Mouse (Mus musculus) hindbrain, embryonic 14.5 days (tissue): ENCODE results near the gene 6430550D23Rik. TPM values are rescaled to one million over a fixed set of nuclear protein-coding genes. Genes with fewer than 3 reads are reported as not detected.

Experiments
- ATAC-seq: fragments of 200-750 bp; cut with Nextera tagmentation; 2 replicates; pipeline ENCODE4 v1.8.0; 2017; ENCODE audit warnings: moderate number of reproducible peaks, mild to moderate bottlenecking, moderate TSS enrichment, moderate library complexity; ENCODE audit not compliant: low FRiP score
- DNase-seq: peaks from one replicate; pipeline ENCODE4 v3.0.0-alpha.2; 2015; ENCODE audit warnings: low spot score
- H3K27ac ChIP-seq: fragments of 300-500 bp; sonication (generic); 2 replicates; pipeline ENCODE4 v1.5.1; 2014; ENCODE audit warnings: mild to moderate bottlenecking, moderate library complexity
- H3K27me3 ChIP-seq: fragments of 300-500 bp; sonication (generic); 2 replicates; pipeline ENCODE4 v1.6.1; 2014; ENCODE audit warnings: mild to moderate bottlenecking, low read length, mixed read lengths; ENCODE audit not compliant: control insufficient read depth, insufficient read depth
- H3K36me3 ChIP-seq: fragments of 300-500 bp; sonication (generic); replicated peaks from 2 replicates; pipeline ENCODE4 v1.6.1; 2014; ENCODE audit not compliant: control insufficient read depth, insufficient read depth
- H3K4me1 ChIP-seq: fragments of 300-500 bp; sonication (generic); replicated peaks from 2 replicates; pipeline ENCODE4 v1.6.1; 2014; ENCODE audit warnings: antibody characterized with exemption, low read length, mixed read lengths; ENCODE audit not compliant: control insufficient read depth, insufficient read depth
- H3K4me2 ChIP-seq: fragments of 300-500 bp; sonication (generic); replicated peaks from 2 replicates; pipeline ENCODE4 v1.6.1; 2014; ENCODE audit warnings: mild to moderate bottlenecking, moderate library complexity
- H3K4me3 ChIP-seq: fragments of 300-500 bp; sonication (generic); replicated peaks from 2 replicates; pipeline ENCODE4 v1.5.1; 2014; ENCODE audit warnings: mild to moderate bottlenecking, low read length
- H3K9ac ChIP-seq: fragments of 300-500 bp; sonication (generic); 2 replicates; pipeline ENCODE4 v1.6.1; 2014
- H3K9me3 ChIP-seq: fragments of 300-500 bp; sonication (generic); 2 replicates; pipeline ENCODE4 v1.6.1; 2016; ENCODE audit warnings: low read length; ENCODE audit not compliant: control insufficient read depth
- WGBS: fragments of 180-500 bp; shearing (Covaris S2); extraction: QIAGEN DNeasy Blood & Tissue Kit; methylation state at CpG from one replicate; pipeline ENCODE4 v1.1.7; 2014; 5-methylcytosine and 5-hydroxymethylcytosine counted together
- polyA plus RNA-seq: library from polyadenylated mRNA; unstranded; fragments of >200 nt; fragmentation: Nextera tagmentation; extraction: Ambion mirVana; gene quantifications from 2 replicates; pipeline ENCODE4 v1.2.1, GENCODE M21; 2014

The 6430550D23Rik gene
- polyA plus RNA-seq, 1 experiment from 2014 or later: 2.8 TPM

GRCm38 (mm10) chr2:155962991-155963390, 44.8 kb downstream of the 6430550D23Rik start:
- 36% methylated on average over 1 of the region's 1 CpGs for WGBS
- no peaks in the 10 kb centered on the region for H3K9me3 ChIP-seq
- H3K36me3 ChIP-seq: peaks cover 62% of the 10 kb centered on the region
- no peak overlapping the region for H3K4me2 ChIP-seq
- H3K4me1 ChIP-seq: peaks cover under 1% of the 10 kb centered on the region; the same call in 1 of the 2 replicates
- no peak overlapping the region for H3K27ac ChIP-seq
- no peak for ATAC-seq
- DNase-seq: peak; percentile 74
- H3K4me3 ChIP-seq: no peak overlapping the region
- no peaks in the 10 kb centered on the region for H3K27me3 ChIP-seq
- H3K9ac ChIP-seq: no peak overlapping the region

GRCm38 (mm10) chr2:155961862-155962261, 45.9 kb downstream of the 6430550D23Rik start:
- Histone ChIP-seq H3K4me1 (peaks cover 12% of the 10 kb centered on the region), H3K4me3 (no peak overlapping the region), H3K36me3 (peaks cover 51% of the 10 kb centered on the region), H3K27ac (no peak overlapping the region), H3K9ac (no peak overlapping the region), H3K27me3 (no peaks in the 10 kb centered on the region), H3K4me2 (no peak overlapping the region), H3K9me3 (no peaks in the 10 kb centered on the region)
- ATAC-seq (no peak), DNase-seq (no peak)
- 59% methylated on average over 10 of the region's 10 CpGs for WGBS

- ATAC-seq: no peak
- H3K4me1 ChIP-seq: peaks cover 12% of the 10 kb centered on the region
- 89% methylated on average over 5 of the region's 5 CpGs for WGBS
- no peak overlapping the region for H3K9ac ChIP-seq
- H3K27ac ChIP-seq: no peak overlapping the region
- no peak overlapping the region for H3K4me2 ChIP-seq
- peaks cover 34% of the 10 kb centered on the region for H3K36me3 ChIP-seq
- H3K9me3 ChIP-seq: no peaks in the 10 kb centered on the region
- no peak overlapping the region for H3K4me3 ChIP-seq
- no peaks in the 10 kb centered on the region for H3K27me3 ChIP-seq
- no peak for DNase-seq
These were observed 47.8 kb downstream of the 6430550D23Rik start for GRCm38 (mm10) chr2:155959981-155960380.

GRCm38 (mm10) chr2:155956134-155957059, 51.4 kb downstream of the 6430550D23Rik start, which contains the start of gene Cep250:
Gene Cep250 (plus strand): TSS chr2:155956458.
- Histone ChIP-seq H3K4me2 (peak within 1 kb of the TSS; percentile 74), H3K9me3 (no peaks in the 10 kb centered on the region), H3K9ac (peak within 1 kb of the TSS; percentile 93), H3K4me3 (peak within 1 kb of the TSS; percentile 89), H3K27ac (peak within 1 kb of the TSS; percentile 92), H3K36me3 (0 out of 2 replicates have a peak, but pooled peaks cover 8% of the 10 kb centered on the region), H3K4me1 (peaks cover 12% of the 10 kb centered on the region), H3K27me3 (no peaks in the 10 kb centered on the region)
- peak; percentile 95 for ATAC-seq
- under 1% methylated on average over 55 of the region's 59 CpGs for WGBS
- DNase-seq: peak; percentile 93

GRCm38 (mm10) chr2:155952006-155952405, 55.8 kb downstream of the 6430550D23Rik start:
- Histone ChIP-seq H3K36me3 (no peaks in the 10 kb centered on the region), H3K9me3 (no peaks in the 10 kb centered on the region), H3K4me2 (no peak overlapping the region), H3K27me3 (no peaks in the 10 kb centered on the region), H3K4me3 (no peak overlapping the region), H3K4me1 (peaks cover 13% of the 10 kb centered on the region), H3K9ac (no peak overlapping the region), H3K27ac (no peak overlapping the region)
- peak; percentile 76 for DNase-seq
- no peak for ATAC-seq

- DNase-seq: peak; percentile 38
- WGBS: 7% methylated on average over 6 of the region's 6 CpGs
- H3K4me1 ChIP-seq: peaks cover 11% of the 10 kb centered on the region
These were observed 58.4 kb downstream of the 6430550D23Rik start for GRCm38 (mm10) chr2:155949362-155949761.

GRCm38 (mm10) chr2:155947390-155948002, 60.3 kb downstream of the 6430550D23Rik start:
- WGBS: 61% methylated on average over 5 of the region's 5 CpGs
- H3K4me1 ChIP-seq: peaks cover 17% of the 10 kb centered on the region
- H3K27me3 ChIP-seq: no peaks in the 10 kb centered on the region
- no peak for DNase-seq
- no peak overlapping the region for H3K4me2 ChIP-seq
- no peak overlapping the region for H3K27ac ChIP-seq
- no peak overlapping the region for H3K4me3 ChIP-seq
- ATAC-seq: no peak
- H3K36me3 ChIP-seq: no peaks in the 10 kb centered on the region
- H3K9me3 ChIP-seq: no peaks in the 10 kb centered on the region
- H3K9ac ChIP-seq: no peak overlapping the region

More at GRCm38 (mm10) chr2:155949362-155949761, 58.4 kb downstream of the 6430550D23Rik start:
- Histone ChIP-seq H3K27me3 (no peaks in the 10 kb centered on the region), H3K9ac (no peak overlapping the region), H3K36me3 (no peaks in the 10 kb centered on the region), H3K9me3 (no peaks in the 10 kb centered on the region), H3K4me3 (no peak overlapping the region), H3K27ac (no peak overlapping the region; the same call in 1 of the 2 replicates), H3K4me2 (no peak overlapping the region)
- 0 out of 2 replicates have a peak, but pooled peaks have one; percentile 14 for ATAC-seq

- WGBS: 7% methylated on average over 4 of the region's 4 CpGs
- H3K27ac ChIP-seq: 0 out of 2 replicates have a peak overlapping the region, but pooled peaks have one; percentile 48
- no peaks in the 10 kb centered on the region for H3K9me3 ChIP-seq
- no peaks in the 10 kb centered on the region for H3K27me3 ChIP-seq
- H3K9ac ChIP-seq: no peak overlapping the region
- no peaks in the 10 kb centered on the region for H3K36me3 ChIP-seq
- DNase-seq: no peak
- H3K4me3 ChIP-seq: no peak overlapping the region
- no peak for ATAC-seq
- peaks cover 17% of the 10 kb centered on the region for H3K4me1 ChIP-seq
- H3K4me2 ChIP-seq: no peak overlapping the region
These were observed 61.3 kb downstream of the 6430550D23Rik start for GRCm38 (mm10) chr2:155946499-155946898.

GRCm38 (mm10) chr2:155946069-155946468, 61.7 kb downstream of the 6430550D23Rik start:
- Histone ChIP-seq H3K9ac (no peak overlapping the region), H3K4me3 (no peak overlapping the region), H3K27ac (no peak overlapping the region), H3K27me3 (no peaks in the 10 kb centered on the region), H3K36me3 (no peaks in the 10 kb centered on the region), H3K4me1 (peaks cover 17% of the 10 kb centered on the region), H3K4me2 (no peak overlapping the region), H3K9me3 (no peaks in the 10 kb centered on the region)
- DNase-seq (peak; percentile 74), ATAC-seq (no peak)
- 1% methylated on average over 7 of the region's 7 CpGs for WGBS
